Mouse (Mus musculus) liver, postnatal 0 days (tissue): ENCODE measurements around the gene Tesc.

ENCODE experiments used
- CTCF ChIP-seq: sonication (generic); IDR thresholded peaks from 2 replicates; pipeline ENCODE4 v1.5.1; 2016; ENCODE audit warnings: antibody characterized with exemption, low read depth
- EP300 ChIP-seq: IDR thresholded peaks from 2 replicates; pipeline ENCODE4 v1.6.1; 2016; ENCODE audit warnings: antibody characterized with exemption, low read depth, mild to moderate bottlenecking

DNA sequence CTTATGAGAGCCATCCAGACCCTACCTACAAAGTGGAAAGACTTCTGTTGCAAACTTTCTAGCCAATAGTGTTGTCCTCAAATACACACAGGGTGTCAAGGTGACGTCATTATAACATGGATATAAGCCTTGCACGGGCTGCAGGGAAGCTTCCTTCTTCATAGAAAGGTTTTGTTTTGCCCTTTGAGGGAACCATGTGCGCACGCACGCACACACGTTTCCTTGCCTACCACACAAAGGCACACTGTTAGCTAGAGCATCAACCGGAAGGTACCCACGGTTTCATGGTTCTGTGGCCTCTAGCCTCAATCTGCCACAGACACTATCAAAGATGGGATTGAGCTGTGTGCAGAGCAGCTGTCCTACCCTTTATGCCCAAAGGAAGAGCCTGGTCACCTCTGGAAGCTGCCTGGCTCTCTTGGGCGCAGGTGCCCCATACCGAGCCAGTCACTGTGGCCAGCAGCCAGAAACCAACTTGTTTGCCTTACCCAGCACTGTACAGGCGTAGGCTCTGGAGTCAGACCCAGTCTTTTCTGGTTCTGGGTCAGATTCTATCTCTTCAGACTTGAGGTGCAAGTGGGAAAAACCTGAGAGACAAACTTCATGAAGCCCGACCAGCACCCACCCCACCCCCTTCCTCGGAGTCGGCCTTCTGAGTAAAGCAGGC, 19.7 kb downstream of the Tesc start:
- no peak for TF ChIP-seq CTCF
- TF ChIP-seq EP300, result no peak
